11 mouse cellular contexts compared by ENCODE assay signal in genomic region chr17:45406281-45406680, GRCm38 (mm10). TPM values are rescaled to one million over a fixed set of nuclear protein-coding genes. Genes with fewer than 3 reads are reported as not detected.
DNase-seq lines count a peak whose midpoint lies in the region; TF ChIP-seq lines count a peak whose summit lies in the region.
"Had no signal": no experiment of that assay in that cellular context is flagged by ENCODE, and none has a peak within 500 bp of the region (broad histone marks: within the 10 kb centered on the region; RNA-seq: fewer than 3 reads in every experiment).

No protein-coding gene starts in this region.

- no peak overlapping the region for H3K4me3 ChIP-seq in cortical plate, adult 2 months (ENCODE audit: insufficient read depth, low read length)
- H3K4me3 ChIP-seq: neural tube, embryonic 12.5 days had no signal

- H3K27ac ChIP-seq in cortical plate, adult 2 months (ENCODE audit: insufficient read depth, low read length) = no peak overlapping the region
- H3K27ac ChIP-seq: neural tube, embryonic 12.5 days had no signal

- peak; percentile 31 to 34 for DNase-seq in cerebellum, postnatal 10 days
- DNase-seq in cerebellum, adult 8-10 months = no peak
- DNase-seq in left cerebral cortex, postnatal 4 days = peak; percentile 13
- DNase-seq in left cerebral cortex, postnatal 36 days (ENCODE audit: low spot score in 2 of 2) = no peak
- peak; percentile 11 to 39 for DNase-seq in B cell, adult 2 months
- no peak for DNase-seq in layer of hippocampus, adult 18-20 months (ENCODE audit: low spot score in 2 of 2)
- no peak for DNase-seq in spleen, postnatal 36 days (ENCODE audit: low spot score in 2 of 2)
- DNase-seq: adrenal gland, postnatal 25 days; cerebellum, postnatal 25 days had no signal

- TF ChIP-seq CTCF in cortical plate, adult 2 months (IDR thresholded peaks at IDR 0.05; ENCODE audit: extremely low read depth, insufficient read depth, low read length) = 0 out of 2 replicates have a peak, but pooled peaks have one; percentile 4

- TF ChIP-seq POLR2A in cortical plate, adult 2 months (IDR thresholded peaks at IDR 0.05; ENCODE audit: extremely low read depth, insufficient read depth, low read length) = no peak

- H3K4me1 ChIP-seq in cortical plate, adult 2 months (ENCODE audit: control insufficient read depth, insufficient read depth, low read length) = no peaks in the 10 kb centered on the region; the same call in 1 of the 2 replicates
- H3K4me1 ChIP-seq: neural tube, embryonic 12.5 days had no signal

- intact Hi-C loops in left cerebral cortex, postnatal 4 days (cut with DNase I) = no loop called here
- intact Hi-C loops in left cerebral cortex, postnatal 36 days (cut with DNase I) = loop anchor here (10.0 kb wide), 1 partner anchor 1141 kb away; no protein-coding TSS in a partner anchor

RNA-seq across cellular contexts. Expression of gene Cdc5l, which starts 27.3 kb away (rescaled TPM):
- 10 to 100 TPM; 56.5 to 57.1 TPM for total RNA-seq in left cerebral cortex, postnatal 4 days (2021)
- total RNA-seq in left cerebral cortex, postnatal 36 days (2021) = 10 to 100 TPM; 55.2 to 56.0 TPM
- polyA plus RNA-seq in cortical plate, adult 2 months (2012; rRNA removed) = 28.6 and 29.7 TPM in 2 replicates
- total RNA-seq in layer of hippocampus, adult 18-20 months (2021) = 10 to 100 TPM; 58.7 TPM

Comparison
In these comparisons a context has a peak if more than half of its experiments do, and no peak if none do; other contexts are left out.
1. DNase-seq: peak in cerebellum, postnatal 10 days (2 of 2), left cerebral cortex, postnatal 4 days (single experiment) and B cell, adult 2 months (2 of 2); none in cerebellum, adult 8-10 months (single experiment), left cerebral cortex, postnatal 36 days (0 of 2), layer of hippocampus, adult 18-20 months (0 of 2) and spleen, postnatal 36 days (0 of 2).